Mouse (Mus musculus) bone marrow, adult 2 months (tissue): ENCODE measurements at regions not wholly inside any gene's neighbourhood (a gene's known extent, or its start where the extent isn't known, plus 50 kb on each side); places are given as distances from the start of the nearest gene placed in this dataset.

Experiments used
- CTCF ChIP-seq: fragments of 200-500 bp; IDR thresholded peaks from 2 replicates; pipeline ENCODE4 v1.5.1; 2011; ENCODE audit warnings: low read length, control low read depth; ENCODE audit not compliant: control insufficient read depth, insufficient read depth
- POLR2A ChIP-seq: fragments of 200-500 bp; IDR thresholded peaks from 2 replicates; pipeline ENCODE4 v1.6.1; 2011; ENCODE audit warnings: low read depth, mild to moderate bottlenecking, control low read depth, low read length, borderline replicate concordance; ENCODE audit not compliant: control insufficient read depth

- TF ChIP-seq CTCF (no peak), POLR2A (no peak)
Measured at GRCm38 (mm10) chr12:77143105-77143504, 94.8 kb upstream of the Fut8 start.
